ENCODE assay signal across 9 mouse cellular contexts in genomic region chr8:107502922-107503321, GRCm38 (mm10).
DNase-seq lines count a peak whose midpoint lies in the region; ATAC-seq and TF ChIP-seq lines count a peak whose summit lies in the region.
"Had no signal": no experiment of that assay in that cellular context is flagged by ENCODE, and none has a peak within 500 bp of the region (broad histone marks: within the 10 kb centered on the region; RNA-seq: fewer than 3 reads in every experiment).

No protein-coding gene starts in this region.

- H3K27ac ChIP-seq in midbrain, embryonic 10.5 days (replicated peaks) = peak overlapping the region; percentile 60
- no peak overlapping the region for H3K27ac ChIP-seq in midbrain, postnatal 0 days (ENCODE audit: low read depth, low read length)
- peak overlapping the region; percentile 12; the same call in 1 of the 2 replicates for H3K27ac ChIP-seq in hindbrain, embryonic 11.5 days (ENCODE audit: low read depth, low read length)

- no peak for TF ChIP-seq CTCF in midbrain, postnatal 0 days (IDR thresholded peaks at IDR 0.05)

- H3K27me3 ChIP-seq in midbrain, embryonic 10.5 days (ENCODE audit: low read depth, poor library complexity, severe bottlenecking) = no peaks in the 10 kb centered on the region
- H3K27me3 ChIP-seq in midbrain, postnatal 0 days (ENCODE audit: insufficient read depth, low read length) = no peaks in the 10 kb centered on the region
- no peaks in the 10 kb centered on the region for H3K27me3 ChIP-seq in hindbrain, embryonic 11.5 days (ENCODE audit: control insufficient read depth, insufficient read depth, low read length)

- H3K4me1 ChIP-seq in midbrain, embryonic 10.5 days = peaks cover 31% of the 10 kb centered on the region
- no peaks in the 10 kb centered on the region for H3K4me1 ChIP-seq in midbrain, postnatal 0 days (ENCODE audit: insufficient read depth, low read length)
- no peaks in the 10 kb centered on the region; the same call in 1 of the 2 replicates for H3K4me1 ChIP-seq in hindbrain, embryonic 11.5 days (replicated peaks; ENCODE audit: control insufficient read depth, insufficient read depth, low read length)

- no peak overlapping the region for H3K9ac ChIP-seq in midbrain, postnatal 0 days (replicated peaks; ENCODE audit: low read length, poor library complexity, severe bottlenecking)
- H3K9ac ChIP-seq in hindbrain, embryonic 11.5 days (ENCODE audit: low read depth, low read length) = no peak overlapping the region
- H3K9ac ChIP-seq: lung, embryonic 14.5 days had no signal

- H3K36me3 ChIP-seq in midbrain, embryonic 10.5 days = peaks cover 20% of the 10 kb centered on the region
- H3K36me3 ChIP-seq in midbrain, postnatal 0 days (ENCODE audit: insufficient read depth, low read length) = no peaks in the 10 kb centered on the region
- no peaks in the 10 kb centered on the region for H3K36me3 ChIP-seq in hindbrain, embryonic 11.5 days (ENCODE audit: control insufficient read depth, insufficient read depth, low read length)

- no peak overlapping the region for H3K4me3 ChIP-seq in midbrain, embryonic 10.5 days
- H3K4me3 ChIP-seq in midbrain, postnatal 0 days (ENCODE audit: low read depth, low read length) = no peak overlapping the region
- H3K4me3 ChIP-seq in hindbrain, embryonic 11.5 days (ENCODE audit: low read depth, low read length) = no peak overlapping the region

- no peak for DNase-seq in midbrain, embryonic 10.5 days (ENCODE audit: low spot score)
- DNase-seq in midbrain, postnatal 0 days (ENCODE audit: low spot score) = no peak
- peak; percentile 87 for DNase-seq in Muller cell, postnatal 12 days (ENCODE audit: inconsistent ontology term)
- no peak for DNase-seq in hindbrain, embryonic 11.5 days (ENCODE audit: low spot score)
- DNase-seq in right cerebral cortex, adult 2 months (ENCODE audit: low spot score in 2 of 2) = no peak
- no peak for DNase-seq in frontal cortex, postnatal 14 days (ENCODE audit: low spot score in 2 of 2)
- no peak for DNase-seq in cerebellum, adult 11-12 months
- DNase-seq: lung, embryonic 14.5 days had no signal

- no peaks in the 10 kb centered on the region for H3K9me3 ChIP-seq in midbrain, embryonic 10.5 days (replicated peaks)
- H3K9me3 ChIP-seq in midbrain, postnatal 0 days (ENCODE audit: low read length) = no peaks in the 10 kb centered on the region
- no peaks in the 10 kb centered on the region for H3K9me3 ChIP-seq in hindbrain, embryonic 11.5 days (ENCODE audit: control insufficient read depth, low read length)

- WGBS in midbrain, embryonic 10.5 days = 67% methylated on average over 3 of the region's 3 CpGs
- WGBS in midbrain, postnatal 0 days = 58% methylated on average over 3 of the region's 3 CpGs
- WGBS in hindbrain, embryonic 11.5 days = 44% methylated on average over 3 of the region's 3 CpGs

- no peak overlapping the region for H3K4me2 ChIP-seq in midbrain, postnatal 0 days (ENCODE audit: low read depth, low read length, poor library complexity, severe bottlenecking)
- H3K4me2 ChIP-seq in hindbrain, embryonic 11.5 days (replicated peaks; ENCODE audit: low read depth, low read length) = no peak overlapping the region
- H3K4me2 ChIP-seq: lung, embryonic 14.5 days had no signal

- ATAC-seq in midbrain, postnatal 0 days (ENCODE audit: low FRiP score) = no peak
- ATAC-seq in hindbrain, embryonic 11.5 days (ENCODE audit: low FRiP score) = no peak
- peak; percentile 28; the same call in 1 of the 2 replicates for ATAC-seq in megakaryocyte-erythroid progenitor cell, adult 5-6 weeks (replicated peaks; ENCODE audit: low FRiP score, low TSS enrichment, poor library complexity, severe bottlenecking)
